Mouse (Mus musculus): Measurements from ENCODE around the gene Tgm2.

DNA sequence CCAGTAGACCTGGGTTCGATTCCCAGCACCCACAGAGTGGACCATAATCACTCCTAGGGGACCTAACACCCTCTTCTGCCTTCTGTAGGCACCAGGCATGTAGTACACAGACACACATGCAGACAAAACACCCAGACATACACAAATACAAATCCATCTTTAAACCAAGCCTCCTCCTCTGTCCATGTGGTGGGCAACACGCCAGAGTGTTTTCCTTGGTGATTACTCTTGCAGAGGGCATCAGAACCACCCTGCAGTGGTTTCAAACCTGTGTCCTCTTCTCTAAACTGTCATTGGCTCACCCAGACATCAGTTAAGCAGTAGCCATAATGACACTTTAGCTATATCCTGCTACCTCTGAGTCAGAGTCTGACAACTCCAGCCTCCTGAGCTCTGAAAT lies 24.2 kb upstream of the Tgm2 start:
- TF ChIP-seq POLR2A (IDR thresholded peaks at IDR 0.05; ENCODE audit: borderline replicate concordance, extremely low read depth, insufficient read depth, insufficient read length, poor library complexity, severe bottlenecking) (no peak), CTCF (IDR thresholded peaks at IDR 0.05; ENCODE audit: borderline replicate concordance, extremely low read depth, insufficient read depth, insufficient read length) (no peak)

Data from brain, embryonic 14.5 days (tissue).